Mouse (Mus musculus): ENCODE measurements around the gene Cyp26b1. TPM values are rescaled to one million over a fixed set of nuclear protein-coding genes. Genes with fewer than 3 reads are reported as not detected.

Gene Cyp26b1
- polyA plus RNA-seq, 1 experiment from 2014 or later: 6.9 TPM

GRCm38 (mm10) chr6:84578928-84579327 is 14.8 kb downstream of the Cyp26b1 start:
- Histone ChIP-seq H3K9ac (ENCODE audit: low read depth, low read length) (no peak overlapping the region), H3K4me2 (ENCODE audit: low read depth, low read length) (no peak overlapping the region), H3K36me3 (ENCODE audit: control insufficient read depth, insufficient read depth, low read length) (peaks cover 38% of the 10 kb centered on the region), H3K9me3 (ENCODE audit: control insufficient read depth, low read length) (no peaks in the 10 kb centered on the region), H3K4me1 (ENCODE audit: control insufficient read depth, insufficient read depth, low read length) (peaks cover 33% of the 10 kb centered on the region), H3K27ac (replicated peaks; ENCODE audit: low read depth, low read length) (no peak overlapping the region), H3K27me3 (replicated peaks; ENCODE audit: control insufficient read depth, insufficient read depth, low read length) (peaks cover 18% of the 10 kb centered on the region), H3K4me3 (ENCODE audit: low read depth, low read length) (no peak overlapping the region)
- no peak for ATAC-seq (ENCODE audit: low read depth)
- DNase-seq (ENCODE audit: low spot score): no peak
- WGBS: 13% methylated on average over 5 of the region's 5 CpGs

- H3K9ac ChIP-seq (ENCODE audit: low read depth, low read length): no peak overlapping the region
- DNase-seq (ENCODE audit: low spot score): no peak
- H3K27me3 ChIP-seq (replicated peaks; ENCODE audit: control insufficient read depth, insufficient read depth, low read length): peaks cover 10% of the 10 kb centered on the region; the same call in 1 of the 2 replicates
- no peaks in the 10 kb centered on the region for H3K9me3 ChIP-seq (ENCODE audit: control insufficient read depth, low read length)
- ATAC-seq (ENCODE audit: low read depth): no peak
- H3K4me3 ChIP-seq (ENCODE audit: low read depth, low read length): no peak overlapping the region
- WGBS: 44% methylated on average over 4 of the region's 4 CpGs
- peaks cover 48% of the 10 kb centered on the region for H3K36me3 ChIP-seq (ENCODE audit: control insufficient read depth, insufficient read depth, low read length)
- no peak overlapping the region for H3K4me2 ChIP-seq (ENCODE audit: low read depth, low read length)
- H3K4me1 ChIP-seq (ENCODE audit: control insufficient read depth, insufficient read depth, low read length): peaks cover 24% of the 10 kb centered on the region
- no peak overlapping the region for H3K27ac ChIP-seq (replicated peaks; ENCODE audit: low read depth, low read length)
Measured at GRCm38 (mm10) chr6:84577898-84578297, 15.8 kb downstream of the Cyp26b1 start.

- H3K4me1 ChIP-seq (ENCODE audit: control insufficient read depth, insufficient read depth, low read length): peaks cover 9% of the 10 kb centered on the region; the same call in 1 of the 2 replicates
- peak; percentile 71 for DNase-seq (ENCODE audit: low spot score)
- no peak overlapping the region for H3K9ac ChIP-seq (ENCODE audit: low read depth, low read length)
- peak; percentile 50 for ATAC-seq (ENCODE audit: low read depth)
- no peaks in the 10 kb centered on the region for H3K27me3 ChIP-seq (replicated peaks; ENCODE audit: control insufficient read depth, insufficient read depth, low read length)
- peaks cover 38% of the 10 kb centered on the region for H3K36me3 ChIP-seq (ENCODE audit: control insufficient read depth, insufficient read depth, low read length)
- peak overlapping the region; percentile 34 for H3K4me2 ChIP-seq (ENCODE audit: low read depth, low read length)
- H3K4me3 ChIP-seq (ENCODE audit: low read depth, low read length): no peak overlapping the region
- no peaks in the 10 kb centered on the region for H3K9me3 ChIP-seq (ENCODE audit: control insufficient read depth, low read length)
- 44% methylated on average over 16 of the region's 25 CpGs for WGBS
- H3K27ac ChIP-seq (replicated peaks; ENCODE audit: low read depth, low read length): no peak overlapping the region
Measured at GRCm38 (mm10) chr6:84573905-84574660, 19.6 kb downstream of the Cyp26b1 start.

GRCm38 (mm10) chr6:84570039-84570438 is 23.7 kb downstream of the Cyp26b1 start:
- DNase-seq (ENCODE audit: low spot score) (no peak), ATAC-seq (ENCODE audit: low read depth) (no peak)
- Histone ChIP-seq H3K9ac (ENCODE audit: low read depth, low read length) (no peak overlapping the region), H3K4me2 (ENCODE audit: low read depth, low read length) (no peak overlapping the region), H3K36me3 (ENCODE audit: control insufficient read depth, insufficient read depth, low read length) (peaks cover 21% of the 10 kb centered on the region), H3K27me3 (replicated peaks; ENCODE audit: control insufficient read depth, insufficient read depth, low read length) (no peaks in the 10 kb centered on the region), H3K9me3 (ENCODE audit: control insufficient read depth, low read length) (no peaks in the 10 kb centered on the region), H3K4me3 (ENCODE audit: low read depth, low read length) (no peak overlapping the region), H3K4me1 (ENCODE audit: control insufficient read depth, insufficient read depth, low read length) (peaks cover 9% of the 10 kb centered on the region; the same call in 1 of the 2 replicates), H3K27ac (replicated peaks; ENCODE audit: low read depth, low read length) (no peak overlapping the region)
- 43% methylated on average over 3 of the region's 3 CpGs for WGBS

GRCm38 (mm10) chr6:84569590-84569989 is 24.1 kb downstream of the Cyp26b1 start:
- Histone ChIP-seq H3K4me3 (ENCODE audit: low read depth, low read length) (no peak overlapping the region), H3K4me2 (ENCODE audit: low read depth, low read length) (no peak overlapping the region), H3K9me3 (ENCODE audit: control insufficient read depth, low read length) (no peaks in the 10 kb centered on the region), H3K4me1 (ENCODE audit: control insufficient read depth, insufficient read depth, low read length) (peaks cover 9% of the 10 kb centered on the region; the same call in 1 of the 2 replicates), H3K36me3 (ENCODE audit: control insufficient read depth, insufficient read depth, low read length) (peaks cover 16% of the 10 kb centered on the region), H3K27ac (replicated peaks; ENCODE audit: low read depth, low read length) (no peak overlapping the region), H3K9ac (ENCODE audit: low read depth, low read length) (no peak overlapping the region), H3K27me3 (replicated peaks; ENCODE audit: control insufficient read depth, insufficient read depth, low read length) (no peaks in the 10 kb centered on the region)
- ATAC-seq (ENCODE audit: low read depth) (no peak), DNase-seq (ENCODE audit: low spot score) (no peak)

- Histone ChIP-seq H3K9me3 (ENCODE audit: control insufficient read depth, low read length) (no peaks in the 10 kb centered on the region), H3K27ac (replicated peaks; ENCODE audit: low read depth, low read length) (no peak overlapping the region), H3K36me3 (ENCODE audit: control insufficient read depth, insufficient read depth, low read length) (peaks cover 10% of the 10 kb centered on the region; the same call in 1 of the 2 replicates), H3K4me3 (ENCODE audit: low read depth, low read length) (no peak overlapping the region), H3K4me2 (ENCODE audit: low read depth, low read length) (no peak overlapping the region), H3K27me3 (replicated peaks; ENCODE audit: control insufficient read depth, insufficient read depth, low read length) (no peaks in the 10 kb centered on the region), H3K4me1 (ENCODE audit: control insufficient read depth, insufficient read depth, low read length) (peaks cover 9% of the 10 kb centered on the region; the same call in 1 of the 2 replicates), H3K9ac (ENCODE audit: low read depth, low read length) (no peak overlapping the region)
- ATAC-seq (ENCODE audit: low read depth): no peak
- no peak for DNase-seq (ENCODE audit: low spot score)
- 70% methylated on average over 6 of the region's 6 CpGs for WGBS
Measured at GRCm38 (mm10) chr6:84568880-84569279, 24.8 kb downstream of the Cyp26b1 start.

- 66% methylated on average over 4 of the region's 4 CpGs for WGBS
- Histone ChIP-seq H3K4me2 (ENCODE audit: low read depth, low read length) (no peak overlapping the region), H3K27me3 (replicated peaks; ENCODE audit: control insufficient read depth, insufficient read depth, low read length) (no peaks in the 10 kb centered on the region), H3K9ac (ENCODE audit: low read depth, low read length) (no peak overlapping the region), H3K36me3 (ENCODE audit: control insufficient read depth, insufficient read depth, low read length) (no peaks in the 10 kb centered on the region), H3K9me3 (ENCODE audit: control insufficient read depth, low read length) (no peaks in the 10 kb centered on the region), H3K4me3 (ENCODE audit: low read depth, low read length) (no peak overlapping the region), H3K27ac (replicated peaks; ENCODE audit: low read depth, low read length) (no peak overlapping the region), H3K4me1 (ENCODE audit: control insufficient read depth, insufficient read depth, low read length) (peaks cover 9% of the 10 kb centered on the region; the same call in 1 of the 2 replicates)
- DNase-seq (ENCODE audit: low spot score) (no peak), ATAC-seq (ENCODE audit: low read depth) (no peak)
Measured at GRCm38 (mm10) chr6:84567696-84568095, 26.0 kb downstream of the Cyp26b1 start.

- H3K36me3 ChIP-seq (ENCODE audit: control insufficient read depth, insufficient read depth, low read length): no peaks in the 10 kb centered on the region
Measured at GRCm38 (mm10) chr6:84566825-84567224, 26.9 kb downstream of the Cyp26b1 start.

GRCm38 (mm10) chr6:84565245-84565644 is 28.5 kb downstream of the Cyp26b1 start:
- no peaks in the 10 kb centered on the region for H3K36me3 ChIP-seq (ENCODE audit: control insufficient read depth, insufficient read depth, low read length)
- no peaks in the 10 kb centered on the region for H3K9me3 ChIP-seq (ENCODE audit: control insufficient read depth, low read length)
- H3K4me3 ChIP-seq (ENCODE audit: low read depth, low read length): no peak overlapping the region
- no peak overlapping the region for H3K27ac ChIP-seq (replicated peaks; ENCODE audit: low read depth, low read length)
- no peak for ATAC-seq (ENCODE audit: low read depth)
- no peak for DNase-seq (ENCODE audit: low spot score)
- no peak overlapping the region for H3K9ac ChIP-seq (ENCODE audit: low read depth, low read length)
- peaks cover 8% of the 10 kb centered on the region; the same call in 1 of the 2 replicates for H3K4me1 ChIP-seq (ENCODE audit: control insufficient read depth, insufficient read depth, low read length)
- no peaks in the 10 kb centered on the region for H3K27me3 ChIP-seq (replicated peaks; ENCODE audit: control insufficient read depth, insufficient read depth, low read length)
- 63% methylated on average over 4 of the region's 5 CpGs for WGBS
- no peak overlapping the region for H3K4me2 ChIP-seq (ENCODE audit: low read depth, low read length)

More at GRCm38 (mm10) chr6:84566825-84567224, 26.9 kb downstream of the Cyp26b1 start:
- 70% methylated on average over 2 of the region's 2 CpGs for WGBS
- ATAC-seq (ENCODE audit: low read depth) (no peak), DNase-seq (ENCODE audit: low spot score) (no peak)
- no peak overlapping the region for H3K4me3 ChIP-seq (ENCODE audit: low read depth, low read length)
- H3K27ac ChIP-seq (replicated peaks; ENCODE audit: low read depth, low read length): no peak overlapping the region
- no peaks in the 10 kb centered on the region for H3K27me3 ChIP-seq (replicated peaks; ENCODE audit: control insufficient read depth, insufficient read depth, low read length)
- H3K9ac ChIP-seq (ENCODE audit: low read depth, low read length): no peak overlapping the region
- no peaks in the 10 kb centered on the region for H3K9me3 ChIP-seq (ENCODE audit: control insufficient read depth, low read length)
- H3K4me2 ChIP-seq (ENCODE audit: low read depth, low read length): no peak overlapping the region
- peaks cover 9% of the 10 kb centered on the region; the same call in 1 of the 2 replicates for H3K4me1 ChIP-seq (ENCODE audit: control insufficient read depth, insufficient read depth, low read length)

Measured in embryonic facial prominence, embryonic 14.5 days (tissue).